Mouse (Mus musculus) embryonic facial prominence, embryonic 11.5 days (tissue): ENCODE data around the gene Foxi3. TPM values are rescaled to one million over a fixed set of nuclear protein-coding genes. Genes with fewer than 3 reads are reported as not detected.

Experiments used
- ATAC-seq: fragments of 200-750 bp; cut with Nextera tagmentation; replicated peaks from 2 replicates; pipeline ENCODE4 v1.8.0; 2017; ENCODE audit warnings: low read depth; ENCODE audit not compliant: insufficient number of reproducible peaks, low FRiP score, low TSS enrichment
- DNase-seq: peaks from one replicate; pipeline ENCODE4 v3.0.0-alpha.2; 2015; ENCODE audit warnings: low spot score
- H3K27ac ChIP-seq: fragments of 300-500 bp; sonication (generic); replicated peaks from 2 replicates; pipeline ENCODE4 v1.5.1; 2014; ENCODE audit warnings: mild to moderate bottlenecking, low read depth, low read length, control low read depth
- H3K27me3 ChIP-seq: fragments of 300-500 bp; sonication (generic); 2 replicates; pipeline ENCODE4 v1.6.1; 2014; ENCODE audit warnings: mild to moderate bottlenecking, low read length, moderate library complexity, mixed read lengths; ENCODE audit not compliant: control insufficient read depth, insufficient read depth
- H3K36me3 ChIP-seq: fragments of 300-500 bp; sonication (generic); replicated peaks from 2 replicates; pipeline ENCODE4 v1.6.1; 2014; ENCODE audit warnings: low read depth, mild to moderate bottlenecking, low read length, moderate library complexity, mixed read lengths; ENCODE audit not compliant: control insufficient read depth, insufficient read depth
- H3K4me1 ChIP-seq: fragments of 300-500 bp; sonication (generic); 2 replicates; pipeline ENCODE4 v1.6.1; 2014; ENCODE audit warnings: low read length, mixed read lengths; ENCODE audit not compliant: control insufficient read depth, insufficient read depth
- H3K4me2 ChIP-seq: fragments of 300-500 bp; sonication (generic); 2 replicates; pipeline ENCODE4 v1.6.1; 2014; ENCODE audit warnings: low read depth, mild to moderate bottlenecking, control low read depth, low read length, moderate library complexity
- H3K4me3 ChIP-seq: fragments of 300-500 bp; sonication (generic); 2 replicates; pipeline ENCODE4 v1.5.1; 2014; ENCODE audit warnings: low read depth, low read length, control low read depth
- H3K9ac ChIP-seq: fragments of 300-500 bp; sonication (generic); replicated peaks from 2 replicates; pipeline ENCODE4 v1.6.1; 2014; ENCODE audit warnings: mild to moderate bottlenecking, control low read depth, low read length
- H3K9me3 ChIP-seq: fragments of 300-500 bp; sonication (generic); replicated peaks from 2 replicates; pipeline ENCODE4 v1.6.1; 2016; ENCODE audit warnings: mild to moderate bottlenecking, low read length, inconsistent platforms, mixed read lengths; ENCODE audit not compliant: control insufficient read depth
- WGBS: fragments of 180-500 bp; shearing (Covaris S2); extraction: QIAGEN DNeasy Blood & Tissue Kit; methylation state at CpG from one replicate; pipeline ENCODE4 v1.1.7; 2014; 5-methylcytosine and 5-hydroxymethylcytosine counted together
- polyA plus RNA-seq: library from polyadenylated mRNA; unstranded; fragments of >200 nt; fragmentation: Nextera tagmentation; extraction: Ambion mirVana; gene quantifications from 2 replicates; pipeline ENCODE4 v1.2.1, GENCODE M21; 2014

Gene Foxi3
- polyA plus RNA-seq, 1 experiment from 2014 or later = 1.0 TPM

DNA sequence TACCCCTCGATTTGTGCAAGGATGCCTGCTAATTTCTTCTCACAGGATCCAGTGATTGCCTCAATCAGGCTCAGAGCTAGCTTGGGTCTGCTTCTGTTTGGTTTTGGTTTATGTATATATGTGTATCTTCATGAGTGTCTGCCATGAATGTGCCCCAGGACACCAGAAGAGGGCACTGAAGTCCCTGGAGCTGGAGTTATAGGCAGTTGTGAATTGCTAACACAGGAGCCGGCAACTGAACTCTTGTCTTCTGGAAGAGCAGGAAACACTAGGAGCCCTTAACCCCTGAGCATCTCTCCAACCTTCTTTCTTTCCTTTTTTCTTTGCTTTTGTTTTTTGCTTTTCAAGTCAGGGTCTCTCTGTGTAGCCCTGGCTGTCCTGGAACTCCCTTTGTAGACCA lies 24.5 kb upstream of the Foxi3 start:
- Histone ChIP-seq H3K9ac (no peak overlapping the region), H3K4me1 (no peaks in the 10 kb centered on the region), H3K4me2 (no peak overlapping the region), H3K36me3 (no peaks in the 10 kb centered on the region), H3K27ac (no peak overlapping the region), H3K9me3 (no peaks in the 10 kb centered on the region), H3K4me3 (no peak overlapping the region), H3K27me3 (no peaks in the 10 kb centered on the region)
- DNase-seq = no peak
- 84% methylated on average over 2 of the region's 2 CpGs for WGBS
- no peak for ATAC-seq

DNA sequence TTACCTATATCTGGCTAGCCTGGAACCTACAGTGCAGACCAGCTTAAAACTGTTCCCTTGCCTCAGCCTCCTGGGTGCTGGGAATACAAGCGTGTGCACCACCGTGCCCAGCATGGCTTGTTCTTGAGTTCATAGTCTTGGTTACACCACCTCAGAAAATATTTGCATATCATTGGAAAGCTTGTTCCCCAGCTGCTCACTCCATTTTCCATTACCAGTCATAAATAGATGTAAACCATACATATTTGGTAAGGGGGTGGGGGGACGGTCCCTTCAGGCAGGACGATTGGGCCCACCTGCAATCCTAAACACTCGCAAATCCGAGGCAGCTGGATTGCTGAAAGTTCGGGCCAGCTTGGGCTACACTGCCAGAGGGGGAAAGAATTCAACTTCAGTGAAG lies 3.1 kb upstream of the Foxi3 start:
- H3K4me1 ChIP-seq = peaks cover 6% of the 10 kb centered on the region; the same call in 1 of the 2 replicates
- no peak for ATAC-seq
- DNase-seq = no peak
- H3K4me2 ChIP-seq = no peak overlapping the region
- no peak overlapping the region for H3K4me3 ChIP-seq
- no peak overlapping the region for H3K27ac ChIP-seq
- no peaks in the 10 kb centered on the region for H3K36me3 ChIP-seq
- H3K27me3 ChIP-seq = peaks cover 34% of the 10 kb centered on the region
- no peaks in the 10 kb centered on the region for H3K9me3 ChIP-seq
- H3K9ac ChIP-seq = no peak overlapping the region
- 67% methylated on average over 7 of the region's 7 CpGs for WGBS

DNA sequence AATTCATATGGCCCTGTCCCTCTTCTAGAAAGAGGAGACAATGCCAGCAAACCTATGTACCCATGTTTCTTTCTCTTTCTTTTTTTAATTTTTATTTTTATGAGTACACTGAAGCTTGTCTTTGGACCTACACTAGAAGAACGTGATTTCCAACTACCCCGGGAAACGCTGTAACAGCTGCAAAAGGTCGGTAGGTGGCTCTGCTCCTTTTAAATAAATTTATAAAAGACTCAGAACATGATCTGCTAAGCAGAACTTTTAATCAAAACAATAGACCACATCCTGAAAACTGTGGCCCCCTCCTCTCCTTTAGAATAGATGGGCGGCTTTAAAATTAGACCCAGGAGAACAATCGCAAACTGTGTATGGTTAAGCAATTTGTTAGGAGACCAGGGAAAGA lies 2.3 kb upstream of the Foxi3 start:
- H3K36me3 ChIP-seq = no peaks in the 10 kb centered on the region
- H3K4me3 ChIP-seq = no peak overlapping the region
- WGBS = 6% methylated on average over 6 of the region's 6 CpGs
- no peaks in the 10 kb centered on the region for H3K9me3 ChIP-seq
- H3K27me3 ChIP-seq = peaks cover 39% of the 10 kb centered on the region
- DNase-seq = peak; percentile 65
- H3K27ac ChIP-seq = no peak overlapping the region
- no peak overlapping the region for H3K9ac ChIP-seq
- H3K4me2 ChIP-seq = no peak overlapping the region
- no peak for ATAC-seq
- peaks cover 6% of the 10 kb centered on the region; the same call in 1 of the 2 replicates for H3K4me1 ChIP-seq

DNA sequence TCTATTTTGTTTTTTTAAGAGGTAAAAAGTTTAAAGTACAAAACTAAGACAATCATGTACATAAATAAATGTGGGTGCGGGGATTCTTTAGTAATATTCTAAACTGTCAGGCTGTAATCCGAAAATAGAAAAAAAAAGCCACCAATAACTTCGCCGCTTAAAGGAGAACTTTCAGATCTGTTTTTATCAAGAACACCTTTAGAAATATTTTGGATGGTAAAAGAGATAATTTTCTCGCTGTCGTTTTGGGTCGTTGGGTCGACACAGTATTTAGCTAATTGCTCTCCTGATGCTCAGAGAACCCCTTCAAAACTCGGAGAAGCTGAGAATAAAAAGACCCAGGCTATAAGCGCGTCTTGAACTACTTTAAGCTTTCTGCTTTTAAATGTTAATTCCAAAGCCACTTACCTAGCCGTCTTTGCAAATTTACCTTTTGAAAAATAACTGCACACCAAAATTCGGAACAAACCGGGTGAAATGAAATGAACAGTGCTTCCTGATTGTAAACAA lies 985 bp upstream of the Foxi3 start:
- Histone ChIP-seq H3K36me3 (no peaks in the 10 kb centered on the region), H3K4me3 (no peak overlapping the region), H3K9ac (no peak overlapping the region), H3K9me3 (no peaks in the 10 kb centered on the region), H3K27ac (no peak overlapping the region), H3K27me3 (peaks cover 39% of the 10 kb centered on the region), H3K4me2 (no peak overlapping the region), H3K4me1 (peaks cover 6% of the 10 kb centered on the region; the same call in 1 of the 2 replicates)
- WGBS = 3% methylated on average over 14 of the region's 14 CpGs
- ATAC-seq (no peak), DNase-seq (peak; percentile 37)

DNA sequence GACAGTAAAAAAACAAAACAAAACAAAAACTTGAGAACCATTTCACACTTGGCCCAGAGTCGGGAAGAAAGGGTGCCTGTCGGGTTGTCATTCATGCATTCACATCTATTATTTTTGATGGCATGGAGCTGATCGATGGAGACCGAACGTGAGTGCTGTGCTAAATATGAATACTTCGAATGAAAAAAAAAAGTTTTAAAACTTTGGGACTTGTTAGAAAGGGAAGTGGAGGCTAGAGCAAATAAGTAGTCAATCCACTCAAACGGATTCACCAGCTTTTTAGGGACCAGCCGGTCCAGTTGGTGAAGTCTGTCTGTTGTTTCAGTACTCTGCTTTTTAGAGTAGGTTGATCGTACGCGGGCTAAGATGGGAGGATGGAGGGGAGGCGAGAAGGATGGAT lies 490 bp upstream of the Foxi3 start:
- Histone ChIP-seq H3K36me3 (no peaks in the 10 kb centered on the region), H3K27ac (no peak overlapping the region), H3K4me1 (peaks cover 6% of the 10 kb centered on the region; the same call in 1 of the 2 replicates), H3K9me3 (no peaks in the 10 kb centered on the region), H3K4me2 (peak overlapping the region; percentile 91), H3K4me3 (peak overlapping the region; percentile 53), H3K9ac (no peak overlapping the region), H3K27me3 (peaks cover 39% of the 10 kb centered on the region)
- DNase-seq = peak; percentile 27
- ATAC-seq = no peak
- 2% methylated on average over 12 of the region's 12 CpGs for WGBS

DNA sequence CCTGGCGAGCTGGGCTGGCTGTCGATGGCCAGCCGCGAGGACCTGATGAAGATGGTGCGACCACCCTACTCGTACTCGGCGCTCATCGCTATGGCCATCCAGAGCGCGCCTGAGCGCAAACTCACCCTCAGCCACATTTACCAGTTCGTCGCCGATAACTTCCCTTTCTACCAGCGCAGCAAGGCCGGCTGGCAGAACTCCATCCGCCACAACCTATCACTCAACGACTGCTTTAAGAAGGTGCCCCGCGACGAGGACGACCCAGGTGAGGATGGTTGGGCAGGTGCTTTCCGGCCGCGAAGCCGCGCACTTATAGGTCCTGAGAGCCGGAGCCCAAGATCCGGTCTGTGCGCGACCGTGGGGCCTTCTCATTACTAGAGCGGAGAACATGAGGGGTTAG lies 605 bp downstream of the Foxi3 start:
- Histone ChIP-seq H3K27me3 (peaks cover 39% of the 10 kb centered on the region), H3K27ac (no peak overlapping the region), H3K9ac (no peak overlapping the region; the same call in 1 of the 2 replicates), H3K9me3 (no peaks in the 10 kb centered on the region), H3K4me2 (peak overlapping the region; percentile 91), H3K36me3 (no peaks in the 10 kb centered on the region), H3K4me1 (peaks cover 6% of the 10 kb centered on the region; the same call in 1 of the 2 replicates), H3K4me3 (peak overlapping the region; percentile 53)
- WGBS = 1% methylated on average over 33 of the region's 34 CpGs
- DNase-seq (peak; percentile 24), ATAC-seq (peak; percentile 31; the same call in 1 of the 2 replicates)

DNA sequence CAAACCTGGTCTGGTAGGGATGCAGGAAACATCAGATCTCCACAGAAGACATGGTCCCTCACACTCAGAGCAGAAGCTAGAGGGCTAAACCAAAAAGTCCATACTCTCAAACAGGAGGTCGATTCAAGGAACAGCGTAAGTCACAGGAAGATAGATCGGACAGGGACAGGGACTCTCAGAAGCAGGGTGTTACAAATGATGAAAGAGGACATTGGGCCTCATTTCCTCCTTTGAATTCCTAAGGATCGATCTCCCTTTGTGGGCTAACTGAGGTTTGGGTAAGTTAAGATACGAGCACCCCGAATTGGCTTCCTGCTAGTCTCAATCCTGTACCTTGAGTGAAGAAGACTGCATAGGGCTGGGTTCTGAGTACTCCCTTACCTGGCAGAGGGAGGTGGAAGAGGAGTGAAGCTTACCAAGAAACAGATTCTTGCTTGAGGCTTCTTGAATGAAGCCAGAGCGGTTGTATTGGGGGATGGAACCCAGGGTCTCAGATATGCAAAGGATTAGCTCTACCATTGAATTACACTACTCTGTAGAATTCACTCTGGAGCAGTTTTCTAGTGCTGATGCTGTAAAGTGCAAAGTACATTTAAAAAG lies 1.1 kb downstream of the Foxi3 start:
- Histone ChIP-seq H3K9me3 (no peaks in the 10 kb centered on the region), H3K4me2 (peak overlapping the region; percentile 91; the same call in 1 of the 2 replicates), H3K4me1 (peaks cover 6% of the 10 kb centered on the region; the same call in 1 of the 2 replicates), H3K36me3 (no peaks in the 10 kb centered on the region), H3K27me3 (peaks cover 39% of the 10 kb centered on the region), H3K9ac (no peak overlapping the region), H3K4me3 (peak overlapping the region; percentile 53), H3K27ac (no peak overlapping the region)
- ATAC-seq (no peak), DNase-seq (no peak)
- 6% methylated on average over 7 of the region's 7 CpGs for WGBS

DNA sequence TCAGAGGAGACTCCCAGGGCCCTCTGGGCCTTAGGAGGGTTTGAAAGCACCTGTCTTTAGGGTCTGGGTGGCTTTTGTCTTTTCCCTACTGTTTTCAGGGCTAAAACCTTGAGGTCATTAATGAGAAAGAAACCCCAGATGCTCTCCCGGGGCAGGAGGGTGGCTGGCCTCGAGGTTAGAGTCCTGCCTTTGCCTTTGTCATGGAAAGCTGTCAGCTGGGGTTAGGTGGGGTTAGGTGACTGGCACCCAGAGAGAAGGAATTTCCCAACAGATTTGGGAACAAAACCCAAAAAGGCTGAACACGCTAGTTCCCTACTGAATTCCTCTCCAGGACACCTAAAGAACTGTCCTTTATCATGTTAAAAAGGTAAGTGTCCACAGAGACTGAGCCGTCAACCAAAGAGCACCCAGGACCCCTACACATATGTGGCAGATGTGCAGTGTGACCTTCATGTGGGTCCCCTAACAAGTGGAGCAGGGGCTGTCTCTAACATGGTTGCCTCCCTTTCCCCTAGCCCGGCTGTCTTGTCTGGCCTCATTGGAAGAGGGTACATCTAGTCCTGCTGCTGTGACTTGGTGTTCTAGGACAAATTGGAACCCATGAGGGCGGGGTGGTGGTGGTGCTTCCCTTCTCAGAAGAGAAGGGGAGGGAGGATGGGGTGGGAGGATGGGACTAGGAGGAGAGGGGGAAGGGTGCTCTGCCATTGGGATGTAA lies 7.9 kb downstream of the Foxi3 start:
- H3K27me3 ChIP-seq = 0 out of 2 replicates have a peak, but pooled peaks cover 2% of the 10 kb centered on the region
- no peak overlapping the region for H3K4me2 ChIP-seq
- no peaks in the 10 kb centered on the region for H3K4me1 ChIP-seq
- DNase-seq (no peak), ATAC-seq (no peak)
- no peak overlapping the region for H3K27ac ChIP-seq
- H3K4me3 ChIP-seq = no peak overlapping the region
- H3K9ac ChIP-seq = no peak overlapping the region
- no peaks in the 10 kb centered on the region for H3K9me3 ChIP-seq
- H3K36me3 ChIP-seq = no peaks in the 10 kb centered on the region
- WGBS = 16% methylated on average over 6 of the region's 6 CpGs
